Mouse (Mus musculus) intestine, postnatal 0 days (tissue): Measurements from ENCODE around the gene Igfbpl1. TPM values are rescaled to one million over a fixed set of nuclear protein-coding genes. Genes with fewer than 3 reads are reported as not detected.

Experiments used
- ATAC-seq: fragments of 200-750 bp; cut with Nextera tagmentation; 2 replicates; pipeline ENCODE4 v1.8.0; 2017; ENCODE audit warnings: mild to moderate bottlenecking, moderate TSS enrichment, moderate library complexity
- H3K27ac ChIP-seq: fragments of 300-500 bp; sonication (generic); 2 replicates; pipeline ENCODE4 v1.5.1; 2014; ENCODE audit warnings: mild to moderate bottlenecking, low read depth, low read length, moderate library complexity
- H3K27me3 ChIP-seq: fragments of 300-500 bp; sonication (generic); replicated peaks from 2 replicates; pipeline ENCODE4 v1.6.1; 2014; ENCODE audit warnings: low read length, mixed read lengths; ENCODE audit not compliant: control insufficient read depth, insufficient read depth
- H3K36me3 ChIP-seq: fragments of 300-500 bp; sonication (generic); 2 replicates; pipeline ENCODE4 v1.6.1; 2014; ENCODE audit warnings: mild to moderate bottlenecking, moderate library complexity; ENCODE audit not compliant: control insufficient read depth, insufficient read depth
- H3K4me1 ChIP-seq: fragments of 300-500 bp; sonication (generic); replicated peaks from 2 replicates; pipeline ENCODE4 v1.6.1; 2014; ENCODE audit warnings: antibody characterized with exemption, low read length, mixed read lengths; ENCODE audit not compliant: control insufficient read depth, insufficient read depth
- H3K4me2 ChIP-seq: fragments of 300-500 bp; sonication (generic); replicated peaks from 2 replicates; pipeline ENCODE4 v1.6.1; 2014; ENCODE audit warnings: low read depth, mild to moderate bottlenecking, moderate library complexity
- H3K4me3 ChIP-seq: fragments of 300-500 bp; sonication (generic); 2 replicates; pipeline ENCODE4 v1.5.1; 2014; ENCODE audit warnings: low read depth, low read length
- H3K9ac ChIP-seq: fragments of 300-500 bp; sonication (generic); 2 replicates; pipeline ENCODE4 v1.6.1; 2014; ENCODE audit warnings: mild to moderate bottlenecking, low read depth, low read length
- H3K9me3 ChIP-seq: fragments of 300-500 bp; sonication (generic); 2 replicates; pipeline ENCODE4 v1.6.1; 2016; ENCODE audit warnings: mixed run types; ENCODE audit not compliant: control insufficient read depth
- CTCF ChIP-seq: sonication (generic); IDR thresholded peaks from 2 replicates; pipeline ENCODE4 v1.5.1; 2016; ENCODE audit warnings: low read depth, mild to moderate bottlenecking, control low read depth, antibody characterized with exemption, moderate library complexity
- WGBS: fragments of 180-500 bp; shearing (Covaris S2); extraction: QIAGEN DNeasy Blood & Tissue Kit; methylation state at CpG from one replicate; pipeline ENCODE4 v1.1.7; 2014; 5-methylcytosine and 5-hydroxymethylcytosine counted together
- polyA plus RNA-seq: library from polyadenylated mRNA; unstranded; fragments of >200 nt; fragmentation: Nextera tagmentation; extraction: Ambion mirVana; gene quantifications from 2 replicates; pipeline ENCODE4 v1.2.1, GENCODE M21; 2015

Gene Igfbpl1
- polyA plus RNA-seq, 1 experiment from 2014 or later: 0.16 TPM

GRCm38 (mm10) chr4:45769141-45769540 lies 57.6 kb downstream of the Igfbpl1 start:
- H3K27me3 ChIP-seq: 0 out of 2 replicates have a peak, but pooled peaks cover 4% of the 10 kb centered on the region
- H3K4me2 ChIP-seq: no peak overlapping the region
- 76% methylated on average over 10 of the region's 10 CpGs for WGBS
- no peak for ATAC-seq
- H3K9me3 ChIP-seq: no peaks in the 10 kb centered on the region
- no peak for TF ChIP-seq CTCF
- 0 out of 2 replicates have a peak, but pooled peaks cover under 1% of the 10 kb centered on the region for H3K4me1 ChIP-seq
- H3K36me3 ChIP-seq: no peaks in the 10 kb centered on the region
- H3K4me3 ChIP-seq: no peak overlapping the region
- H3K9ac ChIP-seq: no peak overlapping the region
- H3K27ac ChIP-seq: no peak overlapping the region

DNA sequence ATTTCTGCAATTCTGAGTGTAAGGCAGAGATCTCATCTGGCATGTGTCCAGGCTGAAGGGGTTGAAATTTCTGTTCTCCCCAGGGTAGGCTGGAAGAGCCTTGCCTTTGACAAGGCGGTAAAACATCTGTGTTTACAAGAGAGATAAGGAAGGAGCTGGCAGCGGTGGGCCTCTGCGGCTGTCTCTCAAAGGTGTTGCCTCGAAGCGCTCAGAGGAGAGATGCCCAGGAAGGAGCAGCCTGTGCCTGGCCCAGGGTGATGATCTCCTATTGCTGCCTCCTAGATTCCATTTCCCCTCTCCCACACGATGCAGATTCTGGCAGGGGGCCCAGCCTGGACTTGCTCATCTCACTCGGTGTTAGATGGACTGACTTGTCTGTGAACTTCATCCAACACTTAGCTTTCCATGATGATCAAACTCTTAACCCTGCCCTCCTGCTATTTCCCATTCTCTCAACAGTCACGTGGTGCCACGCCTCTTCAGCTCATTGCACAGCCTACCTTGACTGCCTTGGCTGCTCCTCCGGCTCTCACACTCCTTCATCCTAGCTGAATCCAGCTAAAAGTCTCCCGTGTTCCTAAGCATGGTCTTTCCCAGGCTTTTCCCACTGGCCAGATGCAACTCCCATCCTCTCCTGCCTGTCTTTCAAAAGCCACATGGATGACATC lies 58.7 kb downstream of the Igfbpl1 start:
- H3K4me2 ChIP-seq: no peak overlapping the region

GRCm38 (mm10) chr4:45766774-45767173 lies 59.9 kb downstream of the Igfbpl1 start:
- no peak overlapping the region for H3K4me3 ChIP-seq
- peak; percentile 47 for TF ChIP-seq CTCF
- no peak for ATAC-seq
- H3K9me3 ChIP-seq: no peaks in the 10 kb centered on the region
- no peak overlapping the region for H3K9ac ChIP-seq
- H3K27ac ChIP-seq: no peak overlapping the region
- no peak overlapping the region for H3K4me2 ChIP-seq
- H3K27me3 ChIP-seq: 0 out of 2 replicates have a peak, but pooled peaks cover 4% of the 10 kb centered on the region
- 0 out of 2 replicates have a peak, but pooled peaks cover 3% of the 10 kb centered on the region for H3K4me1 ChIP-seq
- no peaks in the 10 kb centered on the region for H3K36me3 ChIP-seq
- 88% methylated on average over 7 of the region's 7 CpGs for WGBS

More for the DNA sequence above, 58.7 kb downstream of the Igfbpl1 start:
- H3K9me3 ChIP-seq: no peaks in the 10 kb centered on the region
- H3K27ac ChIP-seq: no peak overlapping the region
- H3K9ac ChIP-seq: no peak overlapping the region
- H3K36me3 ChIP-seq: no peaks in the 10 kb centered on the region
- H3K27me3 ChIP-seq: 0 out of 2 replicates have a peak, but pooled peaks cover 4% of the 10 kb centered on the region
- H3K4me1 ChIP-seq: 0 out of 2 replicates have a peak, but pooled peaks cover 3% of the 10 kb centered on the region
- 15% methylated on average over 11 of the region's 11 CpGs for WGBS
- ATAC-seq: peak; percentile 37
- H3K4me3 ChIP-seq: no peak overlapping the region
- no peak for TF ChIP-seq CTCF

GRCm38 (mm10) chr4:45765565-45766201 lies 61.0 kb downstream of the Igfbpl1 start:
- 0 out of 2 replicates have a peak, but pooled peaks cover 4% of the 10 kb centered on the region for H3K27me3 ChIP-seq
- H3K4me2 ChIP-seq: 0 out of 2 replicates have a peak overlapping the region, but pooled peaks have one; percentile 0
- H3K4me3 ChIP-seq: no peak overlapping the region
- TF ChIP-seq CTCF: no peak
- 0 out of 2 replicates have a peak, but pooled peaks cover 3% of the 10 kb centered on the region for H3K4me1 ChIP-seq
- H3K9me3 ChIP-seq: no peaks in the 10 kb centered on the region
- no peak overlapping the region for H3K27ac ChIP-seq
- ATAC-seq: no peak
- WGBS: 12% methylated on average over 12 of the region's 18 CpGs
- no peaks in the 10 kb centered on the region for H3K36me3 ChIP-seq
- H3K9ac ChIP-seq: no peak overlapping the region

GRCm38 (mm10) chr4:45765121-45765564 lies 61.6 kb downstream of the Igfbpl1 start:
- Histone ChIP-seq H3K9ac (no peak overlapping the region), H3K4me2 (0 out of 2 replicates have a peak overlapping the region, but pooled peaks have one; percentile 0), H3K27ac (no peak overlapping the region), H3K27me3 (0 out of 2 replicates have a peak, but pooled peaks cover 4% of the 10 kb centered on the region), H3K36me3 (no peaks in the 10 kb centered on the region), H3K9me3 (no peaks in the 10 kb centered on the region), H3K4me3 (no peak overlapping the region), H3K4me1 (0 out of 2 replicates have a peak, but pooled peaks cover 3% of the 10 kb centered on the region)
- no peak for TF ChIP-seq CTCF
- no peak for ATAC-seq
- WGBS: 24% methylated on average over 16 of the region's 16 CpGs

GRCm38 (mm10) chr4:45764141-45764494 lies 62.6 kb downstream of the Igfbpl1 start:
- no peak overlapping the region for H3K27ac ChIP-seq

More at GRCm38 (mm10) chr4:45764141-45764494, 62.6 kb downstream of the Igfbpl1 start:
- H3K4me1 ChIP-seq: 0 out of 2 replicates have a peak, but pooled peaks cover 3% of the 10 kb centered on the region
- no peaks in the 10 kb centered on the region for H3K36me3 ChIP-seq
- H3K9ac ChIP-seq: no peak overlapping the region
- H3K4me2 ChIP-seq: peak overlapping the region; percentile 60
- ATAC-seq: no peak
- 22% methylated on average over 10 of the region's 10 CpGs for WGBS
- TF ChIP-seq CTCF: no peak
- 0 out of 2 replicates have a peak overlapping the region, but pooled peaks have one; percentile 12 for H3K4me3 ChIP-seq
- no peaks in the 10 kb centered on the region for H3K9me3 ChIP-seq
- 0 out of 2 replicates have a peak, but pooled peaks cover 4% of the 10 kb centered on the region for H3K27me3 ChIP-seq
